Mouse (Mus musculus): ENCODE measurements around the gene Iffo2.

The Iffo2 gene

GRCm38 (mm10) chr4:139581427-139582051 is 51.2 kb downstream of the Iffo2 start:
- no peak for DNase-seq (ENCODE audit: low spot score in 2 of 2)

GRCm38 (mm10) chr4:139582346-139582745 is 52.0 kb downstream of the Iffo2 start:
- DNase-seq (ENCODE audit: low spot score in 2 of 2), result no peak

GRCm38 (mm10) chr4:139582903-139583302 is 52.6 kb downstream of the Iffo2 start:
- no peak for DNase-seq (ENCODE audit: low spot score in 2 of 2)

- DNase-seq (ENCODE audit: low spot score in 2 of 2), result no peak
These were observed 53.4 kb downstream of the Iffo2 start for GRCm38 (mm10) chr4:139583629-139584245.

- DNase-seq (ENCODE audit: low spot score in 2 of 2), result no peak
These were observed 54.4 kb downstream of the Iffo2 start for GRCm38 (mm10) chr4:139584704-139585103.

- DNase-seq (ENCODE audit: low spot score in 2 of 2), result no peak
These were observed 55.4 kb downstream of the Iffo2 start for GRCm38 (mm10) chr4:139585713-139586112.

- DNase-seq (ENCODE audit: low spot score in 2 of 2), result no peak
These were observed 57.0 kb downstream of the Iffo2 start for GRCm38 (mm10) chr4:139587370-139587769.

- no peak for DNase-seq (ENCODE audit: low spot score in 2 of 2)
These were observed 57.4 kb downstream of the Iffo2 start for GRCm38 (mm10) chr4:139587773-139588172.

GRCm38 (mm10) chr4:139589351-139590027 is 59.1 kb downstream of the Iffo2 start:
- no peak for DNase-seq (ENCODE audit: low spot score in 2 of 2)

- DNase-seq (ENCODE audit: low spot score in 2 of 2), result no peak
These were observed 60.1 kb downstream of the Iffo2 start for GRCm38 (mm10) chr4:139590446-139590845.

GRCm38 (mm10) chr4:139592895-139593294 is 62.5 kb downstream of the Iffo2 start:
- no peak for DNase-seq (ENCODE audit: low spot score in 2 of 2)

GRCm38 (mm10) chr4:139593383-139593782 is 63.0 kb downstream of the Iffo2 start:
- no peak for DNase-seq (ENCODE audit: low spot score in 2 of 2)

GRCm38 (mm10) chr4:139594062-139594461 is 63.7 kb downstream of the Iffo2 start:
- no peak for DNase-seq (ENCODE audit: low spot score in 2 of 2)

- no peak for DNase-seq (ENCODE audit: low spot score in 2 of 2)
These were observed 66.4 kb downstream of the Iffo2 start for GRCm38 (mm10) chr4:139596715-139597114.

GRCm38 (mm10) chr4:139597286-139598284 is 67.2 kb downstream of the Iffo2 start:
- no peak for DNase-seq (ENCODE audit: low spot score in 2 of 2)

GRCm38 (mm10) chr4:139598356-139598755 is 68.0 kb downstream of the Iffo2 start:
- no peak for DNase-seq (ENCODE audit: low spot score in 2 of 2)

- DNase-seq (ENCODE audit: low spot score in 2 of 2), result peak; percentile 86 to 90
These were observed 68.7 kb downstream of the Iffo2 start for GRCm38 (mm10) chr4:139598950-139599518.

GRCm38 (mm10) chr4:139601519-139602356 is 71.4 kb downstream of the Iffo2 start:
- DNase-seq (ENCODE audit: low spot score in 2 of 2), result no peak

GRCm38 (mm10) chr4:139602357-139603244 is 72.3 kb downstream of the Iffo2 start, which contains the start of gene Gm21969:
Gene Gm21969 (plus strand): TSS chr4:139603186.
- no peak for DNase-seq (ENCODE audit: low spot score in 2 of 2)

Data from urinary bladder, postnatal 4 days (tissue).